Comparison of ENCODE assay signal across 26 mouse cellular contexts in the genomic region with DNA sequence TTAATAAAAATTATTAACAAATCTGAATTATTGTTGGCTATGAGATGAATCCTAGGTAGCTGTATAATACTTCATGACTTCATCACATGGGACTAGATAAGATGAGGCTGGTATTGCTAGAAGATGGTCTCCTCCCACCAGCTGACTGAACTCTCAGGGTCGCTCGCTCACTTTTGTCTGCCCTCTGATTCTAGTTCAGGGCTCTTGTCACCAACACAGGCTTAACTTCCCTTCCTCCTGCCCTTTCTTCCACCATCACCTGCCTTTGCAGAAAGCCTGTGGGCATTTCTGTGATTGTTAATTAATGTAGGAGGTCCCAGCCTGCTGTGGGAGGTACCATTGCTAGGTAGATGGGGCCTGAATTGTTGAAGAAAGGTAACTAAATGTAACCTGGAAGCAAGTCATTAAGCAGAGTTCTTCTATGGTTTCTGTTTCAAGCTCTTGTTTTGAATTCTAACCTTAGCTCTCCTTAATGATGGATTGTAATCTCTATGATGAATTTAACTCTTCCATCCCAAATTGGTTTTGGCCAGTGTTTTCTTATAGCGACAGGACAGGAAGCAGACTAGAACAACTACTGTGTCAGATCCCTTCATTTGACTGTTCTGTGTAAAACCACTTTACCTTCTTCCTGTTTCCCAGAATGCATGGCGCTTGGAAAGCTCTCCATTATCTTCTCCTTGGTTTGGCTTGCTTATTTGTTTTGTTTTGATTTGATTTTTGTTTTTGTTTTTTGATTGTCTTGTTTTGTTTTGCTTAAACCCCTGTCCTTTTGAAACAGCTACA. TPM values are rescaled to one million over a fixed set of nuclear protein-coding genes. Genes with fewer than 3 reads are reported as not detected.
DNase-seq lines count a peak whose midpoint lies in the region; ATAC-seq lines count a peak whose summit lies in the region.
"Had no signal": no experiment of that assay in that cellular context is flagged by ENCODE, and none has a peak within 500 bp of the region (broad histone marks: within the 10 kb centered on the region; RNA-seq: fewer than 3 reads in every experiment).

No protein-coding gene starts in this region.

- no peak overlapping the region for H3K4me2 ChIP-seq in hindbrain, embryonic 16.5 days (ENCODE audit: low read length)
- H3K4me2 ChIP-seq: embryonic facial prominence, embryonic 13.5 days; embryonic facial prominence, embryonic 15.5 days; forebrain, embryonic 12.5 days had no signal

- H3K36me3 ChIP-seq in hindbrain, embryonic 16.5 days (ENCODE audit: control insufficient read depth, insufficient read depth, low read length), result no peaks in the 10 kb centered on the region
- H3K36me3 ChIP-seq: embryonic facial prominence, embryonic 13.5 days; embryonic facial prominence, embryonic 15.5 days; forebrain, embryonic 10.5 days; forebrain, embryonic 12.5 days had no signal

- H3K4me3 ChIP-seq in hindbrain, embryonic 16.5 days (ENCODE audit: low read length), result no peak overlapping the region
- H3K4me3 ChIP-seq: embryonic facial prominence, embryonic 13.5 days; embryonic facial prominence, embryonic 15.5 days; erythroblast, embryonic 14.5 days; forebrain, embryonic 10.5 days; forebrain, embryonic 12.5 days had no signal

- WGBS in hindbrain, embryonic 16.5 days, result 92% methylated on average over 4 of the region's 4 CpGs

- H3K4me1 ChIP-seq in hindbrain, embryonic 16.5 days (ENCODE audit: control insufficient read depth, insufficient read depth, low read depth, low read length), result no peaks in the 10 kb centered on the region
- H3K4me1 ChIP-seq: embryonic facial prominence, embryonic 13.5 days; embryonic facial prominence, embryonic 15.5 days; forebrain, embryonic 10.5 days; forebrain, embryonic 12.5 days had no signal

- no peak overlapping the region for H3K9ac ChIP-seq in hindbrain, embryonic 16.5 days (ENCODE audit: low read depth, low read length)
- H3K9ac ChIP-seq: embryonic facial prominence, embryonic 13.5 days; embryonic facial prominence, embryonic 15.5 days; forebrain, embryonic 12.5 days had no signal

- intact Hi-C loops in heart, postnatal 10 days (cut with DNase I), result no loop called here

- no peaks in the 10 kb centered on the region for H3K27me3 ChIP-seq in hindbrain, embryonic 16.5 days (replicated peaks; ENCODE audit: control insufficient read depth, insufficient read depth, low read length)
- H3K27me3 ChIP-seq: embryonic facial prominence, embryonic 13.5 days; embryonic facial prominence, embryonic 15.5 days; forebrain, embryonic 12.5 days had no signal

- ATAC-seq in activated CD4-positive, CD25-positive, alpha-beta regulatory T cell, adult 4 months, result peak; percentile 59
- ATAC-seq in inflammation-experienced regulatory T-cells, adult 6 months, result peak; percentile 73
- ATAC-seq in hindbrain, embryonic 16.5 days, result no peak
- ATAC-seq: forebrain, embryonic 14.5 days; forebrain, embryonic 16.5 days; Patski had no signal

- peak; percentile 84 for DNase-seq in heart, adult 11 months
- DNase-seq in heart, postnatal 10 days, result no peak
- DNase-seq in thymus, postnatal 36 days, result no peak
- DNase-seq in kidney, postnatal 36 days, result no peak
- DNase-seq: adrenal gland, adult 2 months; adrenal gland, postnatal 10 days; adrenal gland, postnatal 25 days; B cell, adult 2 months; cerebellum, adult 11 months; cerebellum, adult 18-20 months; cerebellum, adult 8-10 months; cerebellum, adult 9-11 months; cerebellum, postnatal 14 days; cerebellum, postnatal 36 days; embryo, embryonic 11 days had no signal

- no peaks in the 10 kb centered on the region for H3K9me3 ChIP-seq in hindbrain, embryonic 16.5 days (ENCODE audit: control insufficient read depth, low read length)
- H3K9me3 ChIP-seq: embryonic facial prominence, embryonic 13.5 days; embryonic facial prominence, embryonic 15.5 days; forebrain, embryonic 12.5 days had no signal

- H3K27ac ChIP-seq in hindbrain, embryonic 16.5 days (ENCODE audit: low read depth, low read length), result no peak overlapping the region
- H3K27ac ChIP-seq: embryonic facial prominence, embryonic 13.5 days; embryonic facial prominence, embryonic 15.5 days; forebrain, embryonic 10.5 days; forebrain, embryonic 12.5 days had no signal

RNA-seq across cellular contexts. Expression of a gene that starts 27.4 kb away (rescaled TPM):
- 10 to 100 TPM; 11.0 to 11.6 TPM for total RNA-seq in heart, postnatal 10 days (2021)
- polyA plus RNA-seq in activated CD4-positive, CD25-positive, alpha-beta regulatory T cell, adult 4 months (2017; shearing (Covaris generic)), result 1 to 10 TPM; 8.2 to 8.3 TPM
- polyA plus RNA-seq in inflammation-experienced regulatory T-cells, adult 6 months (2017; shearing (Covaris generic)), result 10 to 100 TPM in 1 of 3 experiments, 1 to 10 TPM in 2; 8.8 to 11.9 (median 9.4) TPM
- 8.2 and 10.0 TPM in 2 replicates for polyA plus RNA-seq in hindbrain, embryonic 16.5 days (2015; fragmentation: Nextera tagmentation; extraction: Ambion mirVana)
- polyA plus RNA-seq: Patski had no signal
